Mouse (Mus musculus) frontal cortex, postnatal 10 days (tissue): Measurements from ENCODE around the gene Itga3.
"Not testable (repeated sequence)": the region's sequence is repeated elsewhere in the genome, so short reads cannot be mapped to it uniquely, and the experiment has no call there.

Experiments
- DNase-seq, 2 experiments: peaks; one replicate each; pipeline ENCODE4 v3.0.0; 2022; ENCODE audit warnings: low spot score in 2 of 2, mixed read lengths in 1 of 2

Gene Itga3

DNA sequence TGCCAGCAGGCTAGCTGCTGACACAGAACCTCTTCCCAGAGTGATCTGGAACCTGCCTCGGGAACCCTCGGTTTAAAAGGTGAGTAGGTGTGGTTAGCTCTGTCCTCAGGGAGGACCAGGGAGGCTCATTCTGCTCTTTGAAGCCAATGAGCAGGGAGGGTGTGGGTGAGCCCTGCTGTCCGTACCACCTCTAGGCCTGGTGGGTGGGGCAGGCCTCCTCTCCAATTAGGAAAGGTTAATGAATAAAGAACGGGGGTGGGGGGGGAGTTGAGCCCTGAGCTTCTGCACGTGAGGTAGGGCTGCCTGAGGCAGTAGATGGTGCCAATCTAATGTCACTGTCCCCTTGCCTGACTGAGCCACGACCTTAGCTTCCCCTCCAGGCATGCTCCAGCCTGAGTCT, 43.7 kb downstream of the Itga3 start:
- no peak for DNase-seq

DNA sequence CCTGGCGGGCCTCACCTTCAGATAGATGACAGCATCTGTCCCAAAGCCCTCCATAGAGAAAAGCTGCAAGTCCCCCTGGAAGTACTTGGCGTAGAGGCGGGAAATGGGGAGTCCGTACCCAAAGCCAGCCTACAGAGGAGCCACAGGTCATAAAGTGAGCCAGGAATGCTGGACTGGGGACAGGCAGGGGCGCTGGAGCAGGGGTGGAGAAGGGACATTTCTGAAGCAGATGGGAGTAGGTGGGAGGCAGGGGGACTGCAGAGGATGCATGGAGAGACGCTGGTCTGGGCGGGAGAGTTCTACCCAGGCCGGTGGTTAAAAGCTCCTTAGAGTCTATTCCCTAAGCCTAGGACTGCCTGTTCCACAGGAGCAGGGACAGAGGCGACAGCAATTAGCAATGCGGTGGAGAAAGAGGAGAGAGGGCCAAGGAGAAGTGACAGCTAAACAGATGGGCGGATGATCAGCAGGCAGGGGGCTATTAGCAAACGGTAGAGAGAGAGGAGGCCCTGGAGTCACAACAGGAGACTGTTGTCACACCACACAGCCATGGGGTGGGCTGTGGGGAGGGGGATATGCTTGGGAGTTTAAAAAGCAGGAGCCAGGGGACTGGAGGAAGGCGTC, 48.6 kb downstream of the Itga3 start:
- DNase-seq: no peak

DNA sequence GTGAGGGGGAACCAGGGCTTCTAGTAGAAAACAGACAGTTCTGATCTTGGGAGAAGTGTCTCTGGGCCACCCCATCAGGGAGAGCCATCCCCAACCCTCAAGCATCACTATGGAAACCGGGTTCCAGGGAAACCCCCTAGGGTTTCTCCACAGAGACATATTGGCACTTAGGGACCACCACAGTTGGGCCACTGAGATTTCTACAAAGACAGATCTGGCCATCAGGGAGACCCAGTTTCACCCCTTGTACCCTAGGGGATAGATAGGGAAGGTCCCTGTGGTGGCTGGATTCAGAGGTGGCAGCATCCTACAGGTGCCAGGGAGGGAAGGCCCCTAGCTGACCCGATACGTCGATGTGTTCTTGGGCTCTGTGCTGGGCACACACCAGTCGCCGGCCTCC, 49.8 kb downstream of the Itga3 start:
- no peak for DNase-seq

GRCm38 (mm10) chr11:95026090-95026542, 50.5 kb downstream of the Itga3 start:
- no peak for DNase-seq

GRCm38 (mm10) chr11:95025227-95026012, 51.2 kb downstream of the Itga3 start:
- DNase-seq: no peak

GRCm38 (mm10) chr11:95024439-95025184, 52.0 kb downstream of the Itga3 start:
- DNase-seq: peak in 1 of 2 experiments; percentile 55

- no peak for DNase-seq
Observed at GRCm38 (mm10) chr11:95023481-95023880, 53.1 kb downstream of the Itga3 start.

- DNase-seq: no peak
Observed at GRCm38 (mm10) chr11:95022237-95022992, 54.2 kb downstream of the Itga3 start.

- DNase-seq: no peak
Observed at GRCm38 (mm10) chr11:95015484-95015883, 61.1 kb downstream of the Itga3 start.

GRCm38 (mm10) chr11:95012487-95012886, 64.1 kb downstream of the Itga3 start:
- DNase-seq: no peak

GRCm38 (mm10) chr11:95012075-95012474, 64.5 kb downstream of the Itga3 start:
- DNase-seq: no peak

GRCm38 (mm10) chr11:95011416-95011815, 65.2 kb downstream of the Itga3 start:
- no peak for DNase-seq

DNA sequence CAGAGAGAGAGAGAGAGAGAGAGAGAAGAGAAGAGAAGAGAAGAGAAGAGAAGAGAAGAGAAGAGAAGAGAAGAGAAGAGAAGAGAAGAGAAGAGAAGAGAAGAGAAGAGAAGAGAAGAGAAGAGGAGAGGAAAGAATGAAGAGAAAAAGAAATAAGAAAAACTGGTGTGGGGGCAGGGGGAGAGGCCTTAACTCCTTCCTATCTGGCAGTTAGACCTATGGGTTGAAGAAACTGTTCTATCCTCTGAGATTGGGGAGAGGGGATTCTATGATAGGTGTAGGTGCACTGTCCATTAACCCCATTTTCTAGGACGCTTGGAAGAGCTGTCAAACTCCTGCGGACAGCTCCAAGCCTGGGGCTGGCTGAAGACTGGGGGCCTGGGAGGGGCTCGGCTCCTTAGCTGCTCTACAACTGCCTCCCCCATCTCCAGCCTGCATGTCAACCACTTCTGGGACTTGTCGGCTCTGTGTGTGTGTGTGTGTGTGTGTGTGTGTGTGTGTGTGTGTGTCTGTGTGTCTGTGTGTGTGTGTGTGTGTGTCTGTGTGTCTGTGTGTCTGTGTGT, 65.7 kb downstream of the Itga3 start:
- DNase-seq: not testable (repeated sequence)

GRCm38 (mm10) chr11:95010141-95010739, 66.4 kb downstream of the Itga3 start:
- peak in 1 of 2 experiments; percentile 47 for DNase-seq

DNA sequence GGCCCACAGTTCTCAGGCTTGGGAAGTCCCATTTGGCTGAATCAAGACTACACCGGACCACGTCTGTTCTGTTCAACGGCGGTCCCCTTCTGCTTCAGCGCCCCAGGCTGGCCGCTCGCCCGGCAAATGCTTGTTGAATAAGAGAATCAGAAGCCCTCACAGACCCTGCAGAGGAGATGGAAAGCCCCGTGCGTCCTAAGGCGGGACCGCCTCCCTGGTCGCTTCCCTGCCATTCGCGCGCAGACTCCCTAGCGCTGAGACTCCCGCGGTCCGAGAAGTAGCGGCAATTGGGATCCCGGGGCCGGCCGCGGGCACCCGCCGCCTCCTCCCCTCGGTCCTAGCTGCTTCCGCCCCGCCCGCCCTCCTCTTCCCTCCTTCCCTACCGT, 67.0 kb downstream of the Itga3 start, which contains the start of gene Samd14:
TSS of gene Samd14 (plus strand) at position 251 of the 386 bp plus-strand sequence.
- DNase-seq: peak; percentile 76 to 81

DNA sequence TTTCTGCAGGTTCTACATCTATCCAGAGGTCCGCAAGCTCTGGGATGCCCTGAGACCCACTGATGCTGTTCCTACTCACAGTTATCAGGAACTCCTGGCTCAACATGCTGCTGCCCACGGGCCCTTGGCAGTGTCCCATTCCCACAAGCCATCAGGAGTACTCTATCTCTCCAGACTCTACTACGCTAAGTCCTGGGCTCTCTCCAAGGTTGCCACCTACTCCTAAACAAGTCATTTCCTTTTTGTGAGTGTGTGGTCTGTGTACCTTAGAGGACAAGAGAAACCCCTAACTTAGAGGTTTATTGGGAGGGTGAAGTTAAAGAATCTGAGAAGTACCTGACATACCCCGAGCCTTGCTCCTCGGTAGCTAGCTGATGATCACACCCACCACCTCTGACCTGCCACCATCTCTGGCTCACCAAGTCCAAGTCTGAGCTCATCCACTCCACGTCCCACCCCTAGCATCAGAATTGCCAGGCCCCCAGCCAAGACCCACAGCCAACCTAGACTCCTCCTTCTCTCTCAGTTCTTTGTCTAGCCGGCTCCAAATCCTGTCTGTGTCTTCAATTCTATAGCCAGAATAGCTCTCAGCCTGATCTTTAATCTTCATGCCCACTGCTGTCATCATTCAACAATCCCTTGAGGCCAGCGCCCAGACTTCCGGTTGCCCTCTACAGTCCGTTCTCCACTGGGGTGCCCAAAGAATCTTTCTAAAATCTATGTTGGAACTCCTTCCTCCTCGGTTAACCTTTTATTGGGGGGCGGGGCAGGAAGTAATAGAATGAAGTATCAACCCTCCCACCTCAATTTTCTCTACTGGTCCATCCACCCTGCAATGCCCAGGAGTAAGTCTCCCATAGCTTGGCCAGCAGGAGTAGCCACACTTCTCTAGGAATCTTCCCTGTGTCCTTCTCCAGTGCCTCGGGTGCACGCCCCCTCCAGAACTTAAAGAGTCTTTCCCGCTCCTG, 67.7 kb downstream of the Itga3 start:
- peak in 1 of 2 experiments; percentile 26 for DNase-seq

DNA sequence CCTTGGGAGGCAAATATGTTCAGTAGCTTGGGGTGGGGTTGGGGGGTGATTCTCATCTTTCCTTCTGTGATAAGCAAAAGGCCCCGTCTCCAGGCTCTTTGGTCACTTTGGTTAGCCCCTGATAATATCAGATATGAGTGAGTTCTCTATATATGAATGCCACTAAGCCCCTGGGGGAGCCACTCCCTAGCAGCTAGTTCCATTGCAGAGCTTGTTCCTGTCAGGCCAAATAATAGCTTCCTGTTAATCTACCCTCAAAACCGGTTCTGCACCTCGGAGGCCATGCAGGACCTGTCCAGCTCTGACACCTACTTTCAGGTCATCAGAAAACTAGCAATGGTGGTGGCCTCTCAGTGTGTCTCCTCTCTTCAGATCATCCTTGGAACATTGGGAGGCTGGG, 69.2 kb downstream of the Itga3 start:
- DNase-seq: no peak

DNA sequence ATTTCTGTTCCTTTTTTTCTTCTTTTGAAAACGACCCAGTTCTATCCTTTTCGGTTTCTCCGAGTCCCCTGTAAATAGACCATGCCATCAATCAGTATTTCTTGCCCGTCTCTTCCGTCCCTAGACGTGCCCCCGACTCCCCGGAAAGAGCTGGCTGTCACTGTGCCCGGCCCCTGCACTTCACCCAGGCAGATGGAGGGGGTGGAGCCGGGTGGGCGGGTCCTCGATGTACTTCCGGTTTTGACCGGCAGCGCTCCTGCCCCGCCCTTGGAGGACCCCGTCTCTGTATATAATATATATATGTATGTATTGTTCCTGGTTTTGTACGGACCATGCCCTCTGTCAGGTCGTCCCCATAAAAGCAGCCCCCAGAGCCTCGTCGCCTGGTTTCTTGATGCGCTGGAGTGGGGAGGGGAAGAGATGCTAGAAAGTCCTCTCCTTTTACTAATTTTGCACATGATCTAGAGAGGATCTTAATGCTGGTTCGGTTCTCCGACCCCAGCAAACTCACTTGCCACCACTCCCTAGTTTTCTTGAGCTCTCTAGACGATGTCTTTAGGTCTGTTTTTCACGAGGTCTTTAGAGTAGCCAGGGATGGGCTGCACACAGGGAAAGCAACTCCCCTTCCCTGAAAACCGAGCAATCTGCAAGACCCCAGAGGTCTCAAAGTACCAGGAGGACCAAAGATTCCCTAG, 69.9 kb downstream of the Itga3 start:
- DNase-seq: peak in 1 of 2 experiments; percentile 76

DNA sequence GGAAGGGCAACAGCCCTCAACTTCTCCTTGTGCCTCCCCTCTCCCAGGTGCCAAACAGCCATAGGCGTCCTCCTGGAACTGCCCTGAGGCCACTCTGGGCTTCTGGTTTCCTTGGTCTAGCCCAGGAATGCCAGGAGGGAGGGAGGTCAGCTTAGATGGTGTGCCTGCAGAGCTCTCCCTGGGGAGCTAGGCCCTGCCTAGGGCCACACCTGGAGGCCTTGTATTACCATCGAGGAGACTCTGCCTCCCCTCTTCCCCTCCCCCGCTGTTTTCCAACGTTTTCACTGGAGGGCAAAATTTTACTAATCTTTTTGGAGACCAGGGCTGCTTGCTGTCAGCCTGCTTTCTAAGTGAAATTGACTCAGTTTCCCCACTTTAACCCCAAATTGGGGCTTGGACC, 70.6 kb downstream of the Itga3 start:
- DNase-seq: peak in 1 of 2 experiments; percentile 22
